20 mouse cellular contexts compared by ENCODE assay signal in genomic region chr8:78129061-78129460, GRCm38 (mm10).
DNase-seq lines count a peak whose midpoint lies in the region; ATAC-seq lines count a peak whose summit lies in the region.
"Had no signal": no experiment of that assay in that cellular context is flagged by ENCODE, and none has a peak within 500 bp of the region (broad histone marks: within the 10 kb centered on the region; RNA-seq: fewer than 3 reads in every experiment).

No protein-coding gene starts in this region.

- intact Hi-C loops in gastrocnemius, postnatal 36 days (cut with DNase I), result no loop called here

- WGBS in heart, embryonic 11.5 days (ENCODE audit: insufficient replicate concordance), result 76% methylated on average over 5 of the region's 5 CpGs
- 32% methylated on average over 5 of the region's 5 CpGs for WGBS in neural tube, embryonic 12.5 days
- WGBS in neural tube, embryonic 15.5 days, result 20% methylated on average over 5 of the region's 5 CpGs
- WGBS in hindbrain, embryonic 16.5 days, result 26% methylated on average over 5 of the region's 5 CpGs

- H3K4me2 ChIP-seq in heart, embryonic 11.5 days, result no peak overlapping the region
- H3K4me2 ChIP-seq in neural tube, embryonic 12.5 days (replicated peaks), result no peak overlapping the region
- no peak overlapping the region for H3K4me2 ChIP-seq in neural tube, embryonic 15.5 days
- no peak overlapping the region for H3K4me2 ChIP-seq in hindbrain, embryonic 16.5 days (ENCODE audit: low read length)
- H3K4me2 ChIP-seq: heart, embryonic 15.5 days; kidney, embryonic 15.5 days; liver, embryonic 11.5 days had no signal

- H3K4me1 ChIP-seq in heart, embryonic 11.5 days (ENCODE audit: control insufficient read depth, insufficient read depth, low read length), result no peaks in the 10 kb centered on the region
- H3K4me1 ChIP-seq in neural tube, embryonic 12.5 days, result no peaks in the 10 kb centered on the region
- no peaks in the 10 kb centered on the region for H3K4me1 ChIP-seq in neural tube, embryonic 15.5 days
- H3K4me1 ChIP-seq in hindbrain, embryonic 16.5 days (ENCODE audit: control insufficient read depth, insufficient read depth, low read depth, low read length), result no peaks in the 10 kb centered on the region
- H3K4me1 ChIP-seq: heart, embryonic 15.5 days; kidney, embryonic 15.5 days; limb, embryonic 10.5 days had no signal

- H3K9me3 ChIP-seq in heart, embryonic 11.5 days (replicated peaks; ENCODE audit: control insufficient read depth, low read length), result no peaks in the 10 kb centered on the region
- no peaks in the 10 kb centered on the region for H3K9me3 ChIP-seq in neural tube, embryonic 12.5 days
- H3K9me3 ChIP-seq in neural tube, embryonic 15.5 days (replicated peaks), result no peaks in the 10 kb centered on the region
- no peaks in the 10 kb centered on the region for H3K9me3 ChIP-seq in hindbrain, embryonic 16.5 days (ENCODE audit: control insufficient read depth, low read length)
- H3K9me3 ChIP-seq: G1E; heart, embryonic 15.5 days; kidney, embryonic 15.5 days; limb, embryonic 10.5 days had no signal

- ATAC-seq in heart, embryonic 11.5 days (replicated peaks; ENCODE audit: insufficient number of reproducible peaks, low FRiP score, low TSS enrichment), result no peak
- peak; percentile 37; the same call in 1 of the 2 replicates for ATAC-seq in neural tube, embryonic 12.5 days (ENCODE audit: low FRiP score, low read depth)
- no peak for ATAC-seq in neural tube, embryonic 15.5 days (ENCODE audit: low FRiP score)
- peak; percentile 24; the same call in 1 of the 2 replicates for ATAC-seq in hindbrain, embryonic 16.5 days
- ATAC-seq: intestine, postnatal 0 days had no signal

- peak; percentile 56 for DNase-seq in heart, adult 11 months
- DNase-seq in retina, postnatal 7 days (ENCODE audit: low read depth, low spot score), result peak; percentile 23
- no peak for DNase-seq in right cerebral cortex, postnatal 25 days
- no peak for DNase-seq in gastrocnemius, postnatal 36 days
- DNase-seq: adrenal gland, postnatal 36 days; cerebellum, adult 18-20 months; cerebellum, postnatal 36 days; heart, adult 18-20 months; lung, adult 2 months; lung, postnatal 36 days had no signal

- H3K9ac ChIP-seq in heart, embryonic 11.5 days (ENCODE audit: low read depth, low read length), result no peak overlapping the region
- no peak overlapping the region for H3K9ac ChIP-seq in neural tube, embryonic 12.5 days
- H3K9ac ChIP-seq in neural tube, embryonic 15.5 days (replicated peaks), result no peak overlapping the region
- no peak overlapping the region for H3K9ac ChIP-seq in hindbrain, embryonic 16.5 days (ENCODE audit: low read depth, low read length)
- H3K9ac ChIP-seq: heart, embryonic 15.5 days; kidney, embryonic 15.5 days had no signal

- no peak overlapping the region for H3K4me3 ChIP-seq in heart, embryonic 11.5 days (ENCODE audit: low read depth, low read length)
- no peak overlapping the region for H3K4me3 ChIP-seq in neural tube, embryonic 12.5 days
- H3K4me3 ChIP-seq in neural tube, embryonic 15.5 days (replicated peaks), result no peak overlapping the region
- H3K4me3 ChIP-seq in hindbrain, embryonic 16.5 days (ENCODE audit: low read length), result no peak overlapping the region
- H3K4me3 ChIP-seq: heart, embryonic 15.5 days; kidney, embryonic 15.5 days; limb, embryonic 10.5 days had no signal

- H3K36me3 ChIP-seq in heart, embryonic 11.5 days (ENCODE audit: control insufficient read depth, insufficient read depth, low read length), result no peaks in the 10 kb centered on the region
- no peaks in the 10 kb centered on the region for H3K36me3 ChIP-seq in neural tube, embryonic 12.5 days
- no peaks in the 10 kb centered on the region for H3K36me3 ChIP-seq in neural tube, embryonic 15.5 days
- no peaks in the 10 kb centered on the region for H3K36me3 ChIP-seq in hindbrain, embryonic 16.5 days (ENCODE audit: control insufficient read depth, insufficient read depth, low read length)
- H3K36me3 ChIP-seq: G1E; heart, embryonic 15.5 days; kidney, embryonic 15.5 days; limb, embryonic 10.5 days had no signal

- H3K27me3 ChIP-seq in heart, embryonic 11.5 days (ENCODE audit: control insufficient read depth, insufficient read depth, low read length), result no peaks in the 10 kb centered on the region
- H3K27me3 ChIP-seq in neural tube, embryonic 12.5 days (replicated peaks), result no peaks in the 10 kb centered on the region
- H3K27me3 ChIP-seq in neural tube, embryonic 15.5 days (replicated peaks), result no peaks in the 10 kb centered on the region
- H3K27me3 ChIP-seq in hindbrain, embryonic 16.5 days (replicated peaks; ENCODE audit: control insufficient read depth, insufficient read depth, low read length), result no peaks in the 10 kb centered on the region
- H3K27me3 ChIP-seq: heart, embryonic 15.5 days had no signal

- H3K27ac ChIP-seq in heart, embryonic 11.5 days (ENCODE audit: low read depth, low read length), result no peak overlapping the region
- H3K27ac ChIP-seq in neural tube, embryonic 12.5 days, result no peak overlapping the region
- no peak overlapping the region for H3K27ac ChIP-seq in neural tube, embryonic 15.5 days (replicated peaks)
- H3K27ac ChIP-seq in hindbrain, embryonic 16.5 days (ENCODE audit: low read depth, low read length), result no peak overlapping the region
- H3K27ac ChIP-seq: heart, embryonic 15.5 days; kidney, embryonic 15.5 days; limb, embryonic 10.5 days had no signal

Comparison
In these comparisons a context has a peak if more than half of its experiments do, and no peak if none do; other contexts are left out.
1. ATAC-seq: peak in neural tube, embryonic 12.5 days (single experiment) and hindbrain, embryonic 16.5 days (single experiment); none in heart, embryonic 11.5 days (single experiment) and neural tube, embryonic 15.5 days (single experiment).
2. DNase-seq: peak in heart, adult 11 months (single experiment) and retina, postnatal 7 days (single experiment); none in right cerebral cortex, postnatal 25 days (single experiment) and gastrocnemius, postnatal 36 days (0 of 2).